Mouse (Mus musculus): ENCODE measurements around the gene Gramd1b. TPM values are rescaled to one million over a fixed set of nuclear protein-coding genes. Genes with fewer than 3 reads are reported as not detected.

The Gramd1b gene
- polyA plus RNA-seq, 1 experiment from 2014 or later: 4.0 TPM

DNA sequence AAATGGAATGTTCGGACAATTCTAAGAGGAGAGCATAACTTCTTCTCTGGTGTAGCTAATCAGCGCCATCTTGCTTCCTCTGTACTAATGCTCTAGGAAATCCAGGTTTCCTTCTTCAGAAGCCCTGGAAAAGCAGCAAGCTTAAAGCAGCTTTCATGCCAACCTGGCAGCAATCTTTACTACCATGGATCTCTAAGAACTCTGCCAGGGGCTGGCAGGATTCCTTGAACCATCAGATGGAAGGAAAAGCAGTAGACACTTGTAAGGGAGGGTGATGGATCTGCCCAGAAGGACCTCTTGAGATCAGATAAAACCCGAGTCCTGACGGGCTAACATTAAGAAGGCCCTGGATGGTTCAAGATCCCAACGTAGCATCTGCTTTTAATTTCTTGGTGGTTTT is 234.9 kb downstream of the Gramd1b start:
- no peaks in the 10 kb centered on the region for H3K9me3 ChIP-seq (ENCODE audit: control insufficient read depth, low read length)
- no peaks in the 10 kb centered on the region for H3K4me1 ChIP-seq (ENCODE audit: control insufficient read depth, insufficient read depth, low read length)
- ATAC-seq (ENCODE audit: insufficient read depth, low FRiP score, low TSS enrichment) (no peak), DNase-seq (ENCODE audit: low spot score) (no peak)
- no peak overlapping the region for H3K27ac ChIP-seq (ENCODE audit: low read depth, low read length)
- WGBS: 95% methylated on average over 5 of the region's 5 CpGs
- H3K9ac ChIP-seq (ENCODE audit: low read length): no peak overlapping the region
- no peaks in the 10 kb centered on the region for H3K27me3 ChIP-seq (ENCODE audit: control insufficient read depth, insufficient read depth, low read length)
- no peak overlapping the region for H3K4me3 ChIP-seq (ENCODE audit: low read depth, low read length)
- H3K4me2 ChIP-seq (ENCODE audit: low read depth): no peak overlapping the region
- H3K36me3 ChIP-seq (ENCODE audit: control insufficient read depth, insufficient read depth, low read length): no peaks in the 10 kb centered on the region; the same call in 1 of the 2 replicates

- Histone ChIP-seq H3K36me3 (ENCODE audit: control insufficient read depth, insufficient read depth, low read length) (no peaks in the 10 kb centered on the region; the same call in 1 of the 2 replicates), H3K9me3 (ENCODE audit: control insufficient read depth, low read length) (no peaks in the 10 kb centered on the region), H3K27ac (ENCODE audit: low read depth, low read length) (no peak overlapping the region), H3K4me2 (ENCODE audit: low read depth) (no peak overlapping the region), H3K4me3 (ENCODE audit: low read depth, low read length) (no peak overlapping the region), H3K27me3 (ENCODE audit: control insufficient read depth, insufficient read depth, low read length) (no peaks in the 10 kb centered on the region), H3K9ac (ENCODE audit: low read length) (no peak overlapping the region), H3K4me1 (ENCODE audit: control insufficient read depth, insufficient read depth, low read length) (no peaks in the 10 kb centered on the region)
- DNase-seq (ENCODE audit: low spot score) (no peak), ATAC-seq (ENCODE audit: insufficient read depth, low FRiP score, low TSS enrichment) (no peak)
- WGBS: 70% methylated on average over 1 of the region's 1 CpGs
These were observed 236.3 kb downstream of the Gramd1b start for GRCm38 (mm10) chr9:40294866-40295265.

DNA sequence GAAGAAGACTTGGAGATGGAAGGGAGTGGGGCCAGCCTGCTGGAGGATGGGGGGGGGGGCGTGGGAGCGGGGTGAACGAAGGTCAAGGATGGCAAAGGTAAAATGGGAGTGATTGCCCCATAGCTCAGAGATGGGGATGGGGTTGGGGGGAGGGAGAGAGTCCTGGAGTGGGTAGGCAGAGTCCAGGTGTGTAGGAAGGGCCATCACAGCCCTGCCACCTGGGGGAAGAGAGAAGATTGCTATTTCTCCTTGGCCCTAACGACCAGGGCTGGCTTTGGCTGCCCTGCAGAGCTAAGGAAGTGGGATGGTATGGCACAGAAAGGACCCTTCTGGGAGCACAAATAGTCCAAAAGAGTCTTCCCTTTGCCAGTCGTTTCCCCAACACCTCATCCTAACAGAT is 237.0 kb downstream of the Gramd1b start:
- Histone ChIP-seq H3K27me3 (ENCODE audit: control insufficient read depth, insufficient read depth, low read length) (no peaks in the 10 kb centered on the region), H3K4me1 (ENCODE audit: control insufficient read depth, insufficient read depth, low read length) (no peaks in the 10 kb centered on the region), H3K9me3 (ENCODE audit: control insufficient read depth, low read length) (no peaks in the 10 kb centered on the region), H3K9ac (ENCODE audit: low read length) (no peak overlapping the region), H3K4me3 (ENCODE audit: low read depth, low read length) (no peak overlapping the region), H3K4me2 (ENCODE audit: low read depth) (no peak overlapping the region), H3K36me3 (ENCODE audit: control insufficient read depth, insufficient read depth, low read length) (no peaks in the 10 kb centered on the region), H3K27ac (ENCODE audit: low read depth, low read length) (no peak overlapping the region)
- 80% methylated on average over 4 of the region's 5 CpGs for WGBS
- ATAC-seq (ENCODE audit: insufficient read depth, low FRiP score, low TSS enrichment) (no peak), DNase-seq (ENCODE audit: low spot score) (no peak)

DNA sequence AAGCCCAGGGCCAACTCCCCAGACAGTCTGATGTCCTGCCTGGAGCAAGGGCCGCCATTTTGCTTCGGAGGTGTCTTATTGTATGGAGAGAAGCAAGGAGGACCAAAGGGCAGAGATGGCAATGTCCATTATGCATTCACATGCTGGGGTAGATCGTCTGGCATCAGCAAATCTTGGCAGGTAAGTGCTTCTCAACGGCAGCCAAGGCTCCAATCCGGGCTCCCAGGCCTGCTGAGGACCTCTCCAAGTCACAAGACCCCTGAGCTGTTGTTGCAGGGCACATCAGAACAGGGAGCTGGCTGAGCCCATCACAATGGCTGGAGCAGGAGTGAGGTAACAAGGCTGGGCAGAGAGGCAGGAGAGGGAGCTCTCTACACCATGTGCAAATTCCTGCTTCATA is 237.4 kb downstream of the Gramd1b start:
- Histone ChIP-seq H3K27me3 (ENCODE audit: control insufficient read depth, insufficient read depth, low read length) (no peaks in the 10 kb centered on the region), H3K4me3 (ENCODE audit: low read depth, low read length) (no peak overlapping the region), H3K4me1 (ENCODE audit: control insufficient read depth, insufficient read depth, low read length) (no peaks in the 10 kb centered on the region), H3K27ac (ENCODE audit: low read depth, low read length) (no peak overlapping the region), H3K36me3 (ENCODE audit: control insufficient read depth, insufficient read depth, low read length) (no peaks in the 10 kb centered on the region), H3K9me3 (ENCODE audit: control insufficient read depth, low read length) (no peaks in the 10 kb centered on the region), H3K4me2 (ENCODE audit: low read depth) (no peak overlapping the region), H3K9ac (ENCODE audit: low read length) (no peak overlapping the region)
- WGBS: 88% methylated on average over 5 of the region's 5 CpGs
- ATAC-seq (ENCODE audit: insufficient read depth, low FRiP score, low TSS enrichment): no peak
- DNase-seq (ENCODE audit: low spot score): no peak

DNA sequence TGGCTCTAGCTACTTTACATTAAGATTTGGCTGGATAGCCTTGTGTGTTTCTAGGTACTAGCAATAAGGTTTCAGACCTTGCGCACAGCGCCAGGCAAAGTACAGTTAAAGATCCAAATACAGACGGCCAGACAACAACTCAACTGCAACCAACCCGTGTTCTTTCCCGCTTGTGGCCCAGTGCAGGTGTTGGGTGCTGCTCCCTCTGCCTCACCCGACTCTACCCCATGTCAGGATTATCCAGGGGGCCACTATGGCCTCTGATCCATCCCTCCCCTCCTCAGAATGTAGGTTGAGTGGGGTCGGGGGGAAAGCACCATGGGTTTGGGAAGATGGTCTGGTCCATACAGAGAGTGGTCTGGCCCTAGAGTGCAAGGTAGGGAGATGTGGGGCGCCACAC is 237.9 kb downstream of the Gramd1b start:
- H3K27ac ChIP-seq (ENCODE audit: low read depth, low read length): no peak overlapping the region
- no peak overlapping the region for H3K4me3 ChIP-seq (ENCODE audit: low read depth, low read length)
- no peak for DNase-seq (ENCODE audit: low spot score)
- H3K36me3 ChIP-seq (ENCODE audit: control insufficient read depth, insufficient read depth, low read length): no peaks in the 10 kb centered on the region
- no peak for ATAC-seq (ENCODE audit: insufficient read depth, low FRiP score, low TSS enrichment)
- WGBS: 89% methylated on average over 8 of the region's 8 CpGs
- no peaks in the 10 kb centered on the region for H3K27me3 ChIP-seq (ENCODE audit: control insufficient read depth, insufficient read depth, low read length)
- no peak overlapping the region for H3K4me2 ChIP-seq (ENCODE audit: low read depth)
- no peak overlapping the region for H3K9ac ChIP-seq (ENCODE audit: low read length)
- H3K4me1 ChIP-seq (ENCODE audit: control insufficient read depth, insufficient read depth, low read length): no peaks in the 10 kb centered on the region
- H3K9me3 ChIP-seq (ENCODE audit: control insufficient read depth, low read length): no peaks in the 10 kb centered on the region

DNA sequence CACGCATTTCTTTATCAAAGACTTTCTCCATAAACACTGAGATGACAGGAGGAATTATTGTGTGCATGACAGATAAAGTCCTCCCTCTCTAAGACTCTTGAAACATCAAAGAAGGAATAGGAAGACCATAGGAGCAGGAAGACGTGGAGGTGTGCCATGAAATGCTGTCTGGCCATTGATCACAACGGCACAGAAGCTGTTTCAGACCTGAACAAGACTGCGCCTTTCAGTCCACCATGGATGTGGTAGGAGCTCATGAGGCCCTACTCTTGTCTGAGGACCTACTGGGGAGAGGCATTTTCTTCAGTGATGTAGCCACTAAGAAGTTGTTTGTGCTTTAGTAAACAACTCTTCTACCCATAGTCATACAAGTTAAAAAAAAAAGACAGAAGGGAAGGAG is 238.7 kb downstream of the Gramd1b start:
- no peak for DNase-seq (ENCODE audit: low spot score)
- no peak overlapping the region for H3K9ac ChIP-seq (ENCODE audit: low read length)
- H3K9me3 ChIP-seq (ENCODE audit: control insufficient read depth, low read length): no peaks in the 10 kb centered on the region
- no peaks in the 10 kb centered on the region for H3K27me3 ChIP-seq (ENCODE audit: control insufficient read depth, insufficient read depth, low read length)
- no peak overlapping the region for H3K4me2 ChIP-seq (ENCODE audit: low read depth)
- H3K27ac ChIP-seq (ENCODE audit: low read depth, low read length): no peak overlapping the region
- WGBS: 89% methylated on average over 4 of the region's 4 CpGs
- no peaks in the 10 kb centered on the region for H3K36me3 ChIP-seq (ENCODE audit: control insufficient read depth, insufficient read depth, low read length)
- H3K4me1 ChIP-seq (ENCODE audit: control insufficient read depth, insufficient read depth, low read length): no peaks in the 10 kb centered on the region
- no peak overlapping the region for H3K4me3 ChIP-seq (ENCODE audit: low read depth, low read length)
- no peak for ATAC-seq (ENCODE audit: insufficient read depth, low FRiP score, low TSS enrichment)

GRCm38 (mm10) chr9:40282968-40283367 is 248.2 kb downstream of the Gramd1b start:
- no peaks in the 10 kb centered on the region for H3K9me3 ChIP-seq (ENCODE audit: control insufficient read depth, low read length)
- ATAC-seq (ENCODE audit: insufficient read depth, low FRiP score, low TSS enrichment) (no peak), DNase-seq (ENCODE audit: low spot score) (no peak)
- no peaks in the 10 kb centered on the region for H3K36me3 ChIP-seq (ENCODE audit: control insufficient read depth, insufficient read depth, low read length)
- 86% methylated on average over 7 of the region's 7 CpGs for WGBS
- no peak overlapping the region for H3K27ac ChIP-seq (ENCODE audit: low read depth, low read length)
- no peaks in the 10 kb centered on the region for H3K4me1 ChIP-seq (ENCODE audit: control insufficient read depth, insufficient read depth, low read length)
- no peak overlapping the region for H3K4me3 ChIP-seq (ENCODE audit: low read depth, low read length)
- H3K9ac ChIP-seq (ENCODE audit: low read length): no peak overlapping the region
- H3K27me3 ChIP-seq (ENCODE audit: control insufficient read depth, insufficient read depth, low read length): no peaks in the 10 kb centered on the region
- no peak overlapping the region for H3K4me2 ChIP-seq (ENCODE audit: low read depth)

- Histone ChIP-seq H3K36me3 (ENCODE audit: control insufficient read depth, insufficient read depth, low read length) (no peaks in the 10 kb centered on the region), H3K4me1 (ENCODE audit: control insufficient read depth, insufficient read depth, low read length) (no peaks in the 10 kb centered on the region), H3K27me3 (ENCODE audit: control insufficient read depth, insufficient read depth, low read length) (no peaks in the 10 kb centered on the region), H3K27ac (ENCODE audit: low read depth, low read length) (no peak overlapping the region), H3K4me3 (ENCODE audit: low read depth, low read length) (no peak overlapping the region), H3K9me3 (ENCODE audit: control insufficient read depth, low read length) (no peaks in the 10 kb centered on the region), H3K4me2 (ENCODE audit: low read depth) (no peak overlapping the region), H3K9ac (ENCODE audit: low read length) (no peak overlapping the region)
- DNase-seq (ENCODE audit: low spot score) (no peak), ATAC-seq (ENCODE audit: insufficient read depth, low FRiP score, low TSS enrichment) (no peak)
- WGBS: 88% methylated on average over 7 of the region's 7 CpGs
These were observed 251.7 kb downstream of the Gramd1b start for GRCm38 (mm10) chr9:40279438-40279837.

DNA sequence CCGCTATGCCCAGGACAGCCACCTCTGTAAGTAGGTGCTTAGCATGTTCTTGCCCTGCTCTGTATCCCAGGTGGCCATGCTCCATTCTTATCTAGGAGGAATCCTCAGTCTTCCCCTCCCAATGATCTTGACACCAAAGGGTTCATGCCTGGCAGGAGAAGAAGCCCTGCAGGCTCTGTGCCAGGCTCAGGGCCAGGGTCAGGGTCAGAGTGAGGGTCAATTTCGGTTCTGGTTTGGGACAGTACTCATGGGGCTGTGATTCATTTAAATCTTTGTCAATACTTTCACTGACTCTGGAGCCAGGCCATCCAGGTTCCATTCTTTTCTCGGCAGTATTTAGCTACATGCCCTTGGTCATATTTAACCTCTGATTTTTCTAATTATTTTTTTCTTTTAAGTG is 253.5 kb downstream of the Gramd1b start:
- no peaks in the 10 kb centered on the region for H3K9me3 ChIP-seq (ENCODE audit: control insufficient read depth, low read length)
- DNase-seq (ENCODE audit: low spot score): no peak
- 81% methylated on average over 3 of the region's 3 CpGs for WGBS
- no peaks in the 10 kb centered on the region for H3K27me3 ChIP-seq (ENCODE audit: control insufficient read depth, insufficient read depth, low read length)
- no peak overlapping the region for H3K4me3 ChIP-seq (ENCODE audit: low read depth, low read length)
- H3K27ac ChIP-seq (ENCODE audit: low read depth, low read length): no peak overlapping the region
- H3K4me1 ChIP-seq (ENCODE audit: control insufficient read depth, insufficient read depth, low read length): no peaks in the 10 kb centered on the region
- ATAC-seq (ENCODE audit: insufficient read depth, low FRiP score, low TSS enrichment): no peak
- H3K4me2 ChIP-seq (ENCODE audit: low read depth): no peak overlapping the region
- no peaks in the 10 kb centered on the region for H3K36me3 ChIP-seq (ENCODE audit: control insufficient read depth, insufficient read depth, low read length)
- H3K9ac ChIP-seq (ENCODE audit: low read length): no peak overlapping the region
